Mouse (Mus musculus): Measurements from ENCODE around the gene Cfap54. TPM values are rescaled to one million over a fixed set of nuclear protein-coding genes. Genes with fewer than 3 reads are reported as not detected.

Cfap54 gene
- total and polyA plus RNA-seq, 2 experiments from 2014 or later, result 3.0 to 5.2 TPM

DNA sequence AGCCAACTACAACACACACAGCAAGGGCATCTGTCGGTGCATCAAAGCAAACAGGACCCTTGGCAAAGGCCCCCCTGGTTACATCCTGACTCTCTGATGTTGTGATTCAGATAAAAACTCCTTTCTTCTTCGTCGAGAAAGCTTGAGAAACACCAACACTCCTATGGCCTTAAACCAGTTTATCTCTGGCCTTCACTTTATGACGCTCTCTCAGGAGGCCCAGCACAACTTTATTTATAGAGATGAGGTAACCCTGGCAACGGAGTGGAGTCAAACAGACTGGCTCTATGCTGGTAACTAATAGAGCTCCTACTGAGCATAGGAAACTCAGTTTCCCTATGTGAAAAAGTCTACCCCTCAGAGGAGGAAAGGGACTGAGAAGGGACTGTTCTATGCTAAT, 146.9 kb downstream of the Cfap54 start:
- Histone ChIP-seq H3K27ac (no peak overlapping the region), H3K4me3 (ENCODE audit: low read length) (no peak overlapping the region), H3K9me3 (ENCODE audit: low read length) (no peaks in the 10 kb centered on the region), H3K4me2 (ENCODE audit: low read depth, low read length) (no peak overlapping the region), H3K4me1 (ENCODE audit: insufficient read depth, low read length) (no peaks in the 10 kb centered on the region), H3K9ac (replicated peaks; ENCODE audit: low read length) (no peak overlapping the region), H3K27me3 (ENCODE audit: insufficient read depth, low read length) (no peaks in the 10 kb centered on the region), H3K36me3 (ENCODE audit: insufficient read depth, low read length) (no peaks in the 10 kb centered on the region)
- DNase-seq (ENCODE audit: low spot score), result no peak
- WGBS, result 44% methylated on average over 5 of the region's 5 CpGs
- ATAC-seq, result no peak
- no peak for TF ChIP-seq CTCF (IDR thresholded peaks at IDR 0.05; ENCODE audit: low read depth)

DNA sequence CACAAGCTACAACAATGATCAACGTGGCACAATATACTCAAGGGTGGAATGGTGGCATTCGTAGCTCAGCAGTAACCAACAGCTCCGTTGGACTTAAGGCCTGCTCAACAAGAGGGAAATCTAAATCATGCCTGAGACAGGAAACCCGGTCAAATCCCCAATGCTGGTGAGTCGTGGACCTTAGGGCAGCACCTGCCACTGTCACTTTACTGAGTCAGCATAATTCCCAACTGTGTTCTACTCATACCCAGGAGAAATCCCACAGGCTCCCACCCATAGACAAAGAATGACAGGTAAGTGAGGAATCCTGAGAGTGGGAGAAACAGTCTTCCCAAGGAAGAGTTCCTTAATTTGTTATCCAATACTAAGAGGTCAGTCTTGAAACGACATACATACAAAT, 147.8 kb downstream of the Cfap54 start:
- no peak overlapping the region for H3K4me3 ChIP-seq (ENCODE audit: low read length)
- no peak overlapping the region for H3K27ac ChIP-seq
- DNase-seq (ENCODE audit: low spot score) (no peak), ATAC-seq (no peak)
- 83% methylated on average over 6 of the region's 6 CpGs for WGBS
- no peaks in the 10 kb centered on the region for H3K4me1 ChIP-seq (ENCODE audit: insufficient read depth, low read length)
- H3K36me3 ChIP-seq (ENCODE audit: insufficient read depth, low read length), result no peaks in the 10 kb centered on the region
- H3K4me2 ChIP-seq (ENCODE audit: low read depth, low read length), result no peak overlapping the region
- no peak for TF ChIP-seq CTCF (IDR thresholded peaks at IDR 0.05; ENCODE audit: low read depth)
- no peak overlapping the region for H3K9ac ChIP-seq (replicated peaks; ENCODE audit: low read length)
- H3K9me3 ChIP-seq (ENCODE audit: low read length), result no peaks in the 10 kb centered on the region
- H3K27me3 ChIP-seq (ENCODE audit: insufficient read depth, low read length), result no peaks in the 10 kb centered on the region

DNA sequence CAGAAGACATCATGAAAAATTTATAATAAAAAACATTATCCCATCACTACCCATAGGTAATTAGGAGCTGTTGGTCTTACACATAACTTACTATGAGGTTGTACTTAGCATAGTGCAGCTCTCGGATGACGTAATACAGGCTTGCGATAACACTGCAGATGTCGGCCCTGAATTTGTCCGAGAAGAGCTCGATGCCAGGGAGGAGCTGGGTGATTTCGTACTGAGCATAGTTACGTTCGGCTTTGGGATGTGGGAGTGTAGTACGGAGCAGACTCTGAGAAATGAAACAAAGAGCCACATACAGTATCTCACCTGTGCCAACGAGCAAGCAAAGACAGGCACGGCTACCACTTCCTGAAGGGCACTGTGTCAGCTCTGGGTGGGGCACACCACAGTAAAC, 149.0 kb downstream of the Cfap54 start:
- 94% methylated on average over 12 of the region's 12 CpGs for WGBS
- no peaks in the 10 kb centered on the region for H3K9me3 ChIP-seq (ENCODE audit: low read length)
- TF ChIP-seq CTCF (IDR thresholded peaks at IDR 0.05; ENCODE audit: low read depth), result no peak

DNA sequence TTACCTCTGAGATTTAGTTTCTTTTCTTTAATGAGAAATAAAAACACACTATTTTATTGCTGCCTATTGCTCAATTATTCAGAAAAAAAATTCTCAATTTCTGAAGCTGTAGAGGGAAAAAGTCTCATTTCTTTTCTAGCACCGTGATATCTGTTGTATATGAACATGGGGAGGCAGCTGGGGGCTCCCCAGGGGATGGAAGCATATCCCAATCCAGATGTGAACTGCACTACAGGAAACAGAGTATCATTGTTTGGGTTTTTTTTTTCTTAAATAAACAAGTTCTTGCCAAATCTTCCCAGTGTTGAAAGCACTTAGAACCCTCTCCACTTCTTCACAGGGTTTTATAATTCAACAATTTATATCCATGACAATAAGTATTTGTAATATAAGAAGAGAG, 151.4 kb downstream of the Cfap54 start:
- no peaks in the 10 kb centered on the region for H3K36me3 ChIP-seq (ENCODE audit: insufficient read depth, low read length)
- H3K4me2 ChIP-seq (ENCODE audit: low read depth, low read length), result no peak overlapping the region
- no peak for DNase-seq (ENCODE audit: low spot score)
- H3K4me3 ChIP-seq (ENCODE audit: low read length), result no peak overlapping the region
- ATAC-seq, result no peak
- no peak overlapping the region for H3K27ac ChIP-seq
- no peak for TF ChIP-seq CTCF (IDR thresholded peaks at IDR 0.05; ENCODE audit: low read depth)
- H3K9me3 ChIP-seq (ENCODE audit: low read length), result no peaks in the 10 kb centered on the region
- H3K27me3 ChIP-seq (ENCODE audit: insufficient read depth, low read length), result no peaks in the 10 kb centered on the region
- H3K9ac ChIP-seq (replicated peaks; ENCODE audit: low read length), result no peak overlapping the region
- WGBS, result 69% methylated on average over 1 of the region's 1 CpGs
- no peaks in the 10 kb centered on the region for H3K4me1 ChIP-seq (ENCODE audit: insufficient read depth, low read length)

More for the DNA sequence above, 149.0 kb downstream of the Cfap54 start:
- H3K27ac ChIP-seq, result no peak overlapping the region
- no peak overlapping the region for H3K9ac ChIP-seq (replicated peaks; ENCODE audit: low read length)
- DNase-seq (ENCODE audit: low spot score), result no peak
- H3K4me1 ChIP-seq (ENCODE audit: insufficient read depth, low read length), result no peaks in the 10 kb centered on the region
- no peak overlapping the region for H3K4me2 ChIP-seq (ENCODE audit: low read depth, low read length)
- H3K4me3 ChIP-seq (ENCODE audit: low read length), result no peak overlapping the region
- H3K27me3 ChIP-seq (ENCODE audit: insufficient read depth, low read length), result no peaks in the 10 kb centered on the region
- no peak for ATAC-seq
- no peaks in the 10 kb centered on the region for H3K36me3 ChIP-seq (ENCODE audit: insufficient read depth, low read length)

DNA sequence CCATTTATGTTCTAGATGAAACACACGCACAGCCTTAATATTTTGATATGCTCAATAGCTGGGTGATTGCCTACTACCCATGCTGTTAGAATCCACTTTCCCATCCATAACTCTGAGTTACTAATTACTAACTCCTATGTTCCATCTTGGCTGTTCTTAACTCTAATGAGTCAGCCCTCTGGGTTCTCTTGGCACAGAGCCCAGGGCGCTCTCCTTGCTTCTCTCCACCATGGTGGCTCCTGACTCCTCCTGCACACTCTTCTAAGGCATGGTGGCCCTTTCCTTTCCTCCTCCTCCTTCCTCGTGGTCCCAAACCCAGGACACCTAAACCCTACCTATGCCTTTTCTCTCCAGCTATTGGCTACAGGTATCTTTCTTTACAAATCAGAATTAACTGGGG, 153.2 kb downstream of the Cfap54 start:
- Histone ChIP-seq H3K27ac (no peak overlapping the region), H3K4me1 (ENCODE audit: insufficient read depth, low read length) (no peaks in the 10 kb centered on the region), H3K36me3 (ENCODE audit: insufficient read depth, low read length) (no peaks in the 10 kb centered on the region), H3K9ac (replicated peaks; ENCODE audit: low read length) (no peak overlapping the region), H3K4me2 (ENCODE audit: low read depth, low read length) (no peak overlapping the region), H3K9me3 (ENCODE audit: low read length) (no peaks in the 10 kb centered on the region), H3K27me3 (ENCODE audit: insufficient read depth, low read length) (no peaks in the 10 kb centered on the region), H3K4me3 (ENCODE audit: low read length) (no peak overlapping the region)
- DNase-seq (ENCODE audit: low spot score), result no peak
- no peak for TF ChIP-seq CTCF (IDR thresholded peaks at IDR 0.05; ENCODE audit: low read depth)
- WGBS, result 78% methylated on average over 3 of the region's 3 CpGs
- ATAC-seq, result no peak

DNA sequence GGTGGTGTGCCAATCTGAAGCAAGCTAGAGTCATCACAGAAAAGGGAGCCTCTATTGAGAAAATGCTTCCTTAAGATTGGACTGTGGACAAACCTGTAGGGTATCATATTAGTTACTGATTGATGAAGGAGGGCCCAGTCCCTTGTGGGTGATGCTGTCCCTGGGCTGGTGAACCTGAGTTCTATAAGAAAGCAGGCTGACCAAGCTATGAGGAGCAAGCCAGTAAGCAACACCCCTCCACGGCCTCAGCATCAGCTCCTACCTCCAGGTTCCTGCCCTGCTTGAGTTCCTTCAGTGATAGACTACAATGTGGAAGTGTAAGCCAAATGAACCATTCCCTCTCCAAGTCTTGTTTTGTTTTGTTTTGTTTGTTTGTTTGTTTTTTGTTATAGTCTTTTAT, 162.9 kb downstream of the Cfap54 start:
- Histone ChIP-seq H3K27me3 (ENCODE audit: insufficient read depth, low read length) (no peaks in the 10 kb centered on the region), H3K4me3 (ENCODE audit: low read length) (no peak overlapping the region), H3K4me1 (ENCODE audit: insufficient read depth, low read length) (no peaks in the 10 kb centered on the region), H3K9me3 (ENCODE audit: low read length) (no peaks in the 10 kb centered on the region), H3K9ac (replicated peaks; ENCODE audit: low read length) (no peak overlapping the region), H3K36me3 (ENCODE audit: insufficient read depth, low read length) (no peaks in the 10 kb centered on the region), H3K27ac (no peak overlapping the region), H3K4me2 (ENCODE audit: low read depth, low read length) (no peak overlapping the region)
- 96% methylated on average over 1 of the region's 1 CpGs for WGBS
- TF ChIP-seq CTCF (IDR thresholded peaks at IDR 0.05; ENCODE audit: low read depth), result no peak
- ATAC-seq (no peak), DNase-seq (ENCODE audit: low spot score) (no peak)

DNA sequence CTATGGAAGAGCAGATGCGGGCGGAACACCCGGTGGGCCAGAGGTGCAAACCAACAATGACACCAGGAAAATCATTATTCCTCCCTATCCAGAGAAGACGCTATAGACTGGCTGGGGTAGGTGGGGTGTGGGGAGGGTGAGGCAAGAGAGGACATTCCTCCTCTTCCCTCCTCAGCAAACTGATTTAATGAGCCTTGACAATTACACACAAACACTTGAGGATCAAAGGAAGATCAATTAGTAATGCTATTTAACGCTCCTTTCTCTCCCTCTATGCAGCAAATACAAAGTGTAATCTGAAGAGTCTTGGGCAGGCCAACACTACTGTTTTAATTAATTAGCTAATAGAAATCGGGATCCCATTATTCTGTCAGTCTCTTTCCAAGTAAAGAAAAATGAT, 174.2 kb downstream of the Cfap54 start:
- H3K9me3 ChIP-seq (ENCODE audit: low read length), result no peaks in the 10 kb centered on the region
- 37% methylated on average over 6 of the region's 6 CpGs for WGBS
- no peaks in the 10 kb centered on the region for H3K36me3 ChIP-seq (ENCODE audit: insufficient read depth, low read length)
- H3K4me1 ChIP-seq (ENCODE audit: insufficient read depth, low read length), result no peaks in the 10 kb centered on the region
- H3K4me2 ChIP-seq (ENCODE audit: low read depth, low read length), result no peak overlapping the region
- no peak overlapping the region for H3K27ac ChIP-seq
- no peaks in the 10 kb centered on the region for H3K27me3 ChIP-seq (ENCODE audit: insufficient read depth, low read length)
- no peak for TF ChIP-seq CTCF (IDR thresholded peaks at IDR 0.05; ENCODE audit: low read depth)
- DNase-seq (ENCODE audit: low spot score) (no peak), ATAC-seq (peak; percentile 29; the same call in 1 of the 2 replicates)
- H3K4me3 ChIP-seq (ENCODE audit: low read length), result no peak overlapping the region
- no peak overlapping the region for H3K9ac ChIP-seq (replicated peaks; ENCODE audit: low read length)
